Mouse (Mus musculus) lung, adult 18-20 months (tissue): Measurements from ENCODE around the gene Ksr2.
A peak's percentile ranks its signal among the peaks of the same experiment; 100 is the strongest.

Experiments
- DNase-seq, 2 experiments: peaks; one replicate each; pipeline ENCODE4 v3.0.0; 2022; ENCODE audit warnings: mixed read lengths in 2 of 2

The Ksr2 gene

DNA sequence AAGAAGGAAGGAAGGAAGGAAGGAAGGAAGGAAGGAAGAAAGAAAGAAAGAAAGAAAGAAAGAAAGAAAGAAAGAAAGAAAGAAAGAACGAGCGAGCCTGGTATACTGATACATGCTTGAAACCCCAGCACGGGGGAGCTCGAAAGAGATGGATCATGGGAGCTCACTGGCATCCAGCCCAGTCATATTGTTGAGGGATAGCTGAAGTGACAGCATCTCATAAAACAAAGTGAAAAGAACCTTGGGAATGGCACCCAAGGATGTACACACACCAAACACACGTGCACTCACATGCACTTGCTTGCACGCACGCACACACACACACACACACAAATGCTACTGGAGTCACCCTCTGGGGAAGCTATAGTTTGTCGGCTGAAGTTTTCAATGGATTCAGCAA is 282.6 kb downstream of the Ksr2 start:
- no peak for DNase-seq

GRCm38 (mm10) chr5:117697589-117697988 is 283.8 kb downstream of the Ksr2 start:
- no peak for DNase-seq

DNA sequence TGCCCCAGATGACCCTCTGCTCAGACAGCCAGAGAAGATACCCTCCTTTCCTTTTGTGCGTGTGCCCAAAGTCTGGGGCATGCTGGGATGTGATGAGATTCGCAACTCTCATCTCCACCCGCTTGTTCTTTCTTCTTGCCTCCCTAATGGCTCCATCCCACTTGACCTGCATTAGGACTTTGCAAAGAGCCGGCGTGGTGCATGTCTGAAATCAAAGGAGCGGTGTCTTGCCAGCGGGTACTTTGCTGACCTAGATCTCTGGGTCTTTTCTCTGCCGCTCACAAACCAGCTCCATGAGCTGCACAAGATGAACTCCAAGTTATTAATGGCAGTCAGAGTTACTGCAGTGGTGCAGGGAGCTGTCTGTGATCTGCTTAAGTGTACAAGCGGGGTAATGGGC is 290.6 kb downstream of the Ksr2 start:
- DNase-seq = no peak

GRCm38 (mm10) chr5:117706633-117707032 is 292.8 kb downstream of the Ksr2 start:
- no peak for DNase-seq

GRCm38 (mm10) chr5:117709306-117709705 is 295.5 kb downstream of the Ksr2 start:
- DNase-seq = no peak

DNA sequence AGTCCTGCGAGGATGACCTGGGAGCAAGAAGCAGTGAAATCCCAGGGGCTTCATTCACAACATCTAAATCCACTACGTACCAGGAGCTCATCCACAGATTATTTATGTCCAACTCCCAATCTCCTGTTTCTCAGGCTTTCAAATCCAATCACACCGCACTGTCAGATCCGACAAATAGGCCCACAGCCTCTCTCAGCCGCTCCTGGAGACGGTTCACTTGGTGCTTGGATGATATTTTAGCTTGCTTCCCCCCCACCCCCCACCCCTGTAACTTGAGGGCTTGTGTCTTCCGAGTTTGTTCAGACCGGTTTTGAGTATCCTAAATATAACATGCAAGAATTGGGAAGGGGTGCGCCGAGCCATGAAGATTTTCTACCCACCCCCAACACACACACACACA is 297.8 kb downstream of the Ksr2 start:
- no peak for DNase-seq

DNA sequence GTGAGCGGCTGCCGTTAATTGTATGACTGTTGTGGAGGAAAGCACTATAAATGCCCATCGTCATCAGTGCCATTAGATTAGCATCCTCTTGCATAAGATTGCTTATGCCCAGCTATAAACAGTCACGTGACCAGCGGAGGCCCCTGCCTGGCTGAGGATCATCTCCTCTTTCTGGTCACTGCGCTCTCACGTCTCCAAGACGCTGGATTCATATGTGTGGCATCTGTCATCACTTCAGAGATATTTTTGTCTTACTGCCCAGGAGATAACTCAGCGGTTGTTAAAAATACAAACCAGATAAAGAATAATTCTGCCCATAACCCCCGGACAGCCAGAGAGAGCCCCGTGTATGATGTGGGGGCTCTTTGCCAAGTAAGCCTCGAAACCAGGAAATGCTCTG is 298.4 kb downstream of the Ksr2 start:
- peak; percentile 9 to 10 for DNase-seq

- no peak for DNase-seq
Measured at GRCm38 (mm10) chr5:117717120-117717519, 303.3 kb downstream of the Ksr2 start.

- no peak for DNase-seq
Measured at GRCm38 (mm10) chr5:117723316-117723715, 309.5 kb downstream of the Ksr2 start.

GRCm38 (mm10) chr5:117726548-117726947 is 312.7 kb downstream of the Ksr2 start:
- no peak for DNase-seq

DNA sequence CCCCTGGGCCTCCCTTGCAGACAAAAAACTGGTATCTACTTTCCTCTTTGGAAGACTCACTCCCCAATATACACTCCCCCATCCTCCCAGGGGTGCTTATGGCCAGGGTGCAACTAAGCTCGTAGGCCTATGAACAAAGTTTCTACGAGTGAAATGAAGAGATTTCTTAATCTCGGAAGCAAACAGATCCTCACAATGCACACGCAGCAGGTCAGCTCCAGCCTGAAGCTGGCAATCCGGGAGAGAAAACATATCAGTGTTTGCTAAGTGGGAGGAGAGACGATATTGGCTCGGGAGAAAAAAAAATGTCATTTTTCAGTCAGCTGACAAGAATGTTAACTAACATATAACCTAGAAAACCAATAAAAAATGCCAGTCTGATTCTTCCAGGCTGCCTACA is 313.3 kb downstream of the Ksr2 start:
- DNase-seq = no peak

- no peak for DNase-seq
Measured at GRCm38 (mm10) chr5:117731311-117731710, 317.5 kb downstream of the Ksr2 start.

- no peak for DNase-seq
Measured at GRCm38 (mm10) chr5:117744654-117745178, 330.9 kb downstream of the Ksr2 start.

- DNase-seq = no peak
Measured at GRCm38 (mm10) chr5:117749353-117749752, 335.6 kb downstream of the Ksr2 start.

DNA sequence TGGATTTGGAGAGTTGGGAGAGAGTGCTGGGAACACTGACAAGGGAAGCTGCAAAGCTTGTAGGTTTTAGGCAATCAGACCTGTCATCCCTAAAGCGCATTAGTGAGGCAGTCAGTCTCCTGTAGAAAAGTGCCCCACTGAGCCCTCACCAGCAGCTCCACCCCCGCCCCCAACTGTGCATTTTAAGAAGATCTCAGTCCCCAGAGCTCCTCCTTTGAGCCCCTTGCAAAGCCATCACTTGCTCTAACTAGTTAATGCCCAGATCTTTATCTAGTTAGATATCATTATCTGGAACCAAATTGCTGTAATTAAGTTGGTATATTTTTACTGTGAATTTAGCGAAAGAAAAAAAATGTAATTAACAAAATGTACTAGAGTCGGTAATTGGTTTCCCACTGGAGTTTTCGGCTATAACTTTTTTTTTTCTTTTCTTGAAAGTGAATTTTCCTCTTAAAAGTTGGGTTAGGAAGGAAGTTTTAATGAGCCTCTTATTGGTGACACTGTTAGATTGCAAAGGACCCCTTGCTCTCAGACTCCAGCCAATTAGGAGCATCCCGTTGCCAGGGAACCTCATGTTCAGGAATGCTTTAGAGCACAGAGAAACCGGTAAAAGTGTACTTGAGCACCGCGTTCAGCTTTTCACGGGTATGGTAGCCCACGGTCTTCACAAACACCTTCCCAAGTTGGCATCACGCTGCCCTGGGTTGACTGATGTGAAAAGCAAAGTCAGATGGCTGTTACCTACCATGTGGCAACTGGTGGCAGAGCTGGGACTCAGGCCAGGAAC is 344.1 kb downstream of the Ksr2 start:
- no peak for DNase-seq

- DNase-seq = no peak
Measured at GRCm38 (mm10) chr5:117761181-117761832, 347.5 kb downstream of the Ksr2 start.

- DNase-seq = no peak
Measured at GRCm38 (mm10) chr5:117764496-117764895, 350.7 kb downstream of the Ksr2 start.

DNA sequence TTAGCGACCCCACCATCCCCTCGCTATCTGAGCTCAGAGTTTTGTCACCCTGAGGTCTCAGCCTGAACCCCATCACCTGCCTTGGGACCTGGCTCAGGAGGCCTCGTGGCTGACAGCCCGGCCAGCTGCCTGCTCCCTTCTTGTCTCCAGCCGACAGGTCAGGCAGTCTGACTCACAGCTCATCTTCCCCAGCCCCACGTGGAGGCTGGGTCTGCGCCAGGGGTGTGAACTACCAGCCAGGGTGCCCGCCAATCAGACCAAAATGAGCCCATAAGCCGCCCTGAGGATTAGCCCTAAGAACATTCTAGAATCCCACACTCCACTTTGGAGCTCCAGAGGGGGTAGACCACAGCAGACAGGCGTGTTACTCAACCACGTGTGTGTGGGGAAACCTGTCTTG is 365.4 kb downstream of the Ksr2 start:
- DNase-seq = no peak

- DNase-seq = no peak
Measured at GRCm38 (mm10) chr5:117780681-117781080, 366.9 kb downstream of the Ksr2 start, which contains the start of gene Nos1. Nos1 (plus strand) TSS chr5:117781032.

DNA sequence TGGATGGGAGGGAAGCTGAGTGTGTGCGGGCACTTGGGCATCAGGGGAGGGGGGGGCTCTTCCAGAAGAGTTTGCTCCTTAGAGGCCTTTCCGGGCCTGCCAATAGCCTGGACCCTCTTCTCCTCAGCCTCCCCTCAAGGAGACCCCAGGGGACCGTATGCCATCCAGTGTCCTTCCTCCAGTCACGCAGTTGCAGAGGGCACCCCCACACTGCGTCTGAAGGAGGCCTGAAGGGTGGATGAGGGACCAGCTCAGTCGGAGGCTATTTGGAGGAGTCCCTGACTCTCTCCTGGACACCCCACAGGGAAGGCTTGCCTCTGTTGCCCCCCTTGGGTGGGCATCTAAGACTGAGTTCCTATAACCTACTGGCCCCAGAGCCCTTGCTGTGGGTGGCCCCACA is 367.4 kb downstream of the Ksr2 start:
- no peak for DNase-seq

GRCm38 (mm10) chr5:117790071-117790470 is 376.3 kb downstream of the Ksr2 start:
- DNase-seq = no peak

DNA sequence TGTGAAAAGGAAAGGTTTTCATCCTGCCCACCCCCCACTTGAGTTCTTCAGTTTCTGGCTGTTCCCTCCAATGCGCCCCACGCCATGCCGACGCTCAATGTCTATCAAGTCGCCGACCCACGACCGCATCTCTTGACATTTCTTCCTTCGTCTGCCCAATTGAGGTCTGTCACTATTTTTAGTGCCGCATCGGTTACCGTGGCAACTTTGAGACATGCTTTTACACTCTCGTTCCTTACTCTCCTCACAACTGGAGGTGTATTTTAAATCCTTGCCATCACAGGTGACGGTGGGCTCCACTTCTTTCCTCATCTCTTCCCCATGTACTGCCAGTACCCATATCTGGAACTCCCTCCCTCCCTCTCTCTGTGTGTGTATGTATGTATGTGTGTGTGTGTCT is 378.1 kb downstream of the Ksr2 start:
- no peak for DNase-seq

GRCm38 (mm10) chr5:117800849-117801248 is 387.0 kb downstream of the Ksr2 start:
- DNase-seq = no peak

- DNase-seq = no peak
Measured at GRCm38 (mm10) chr5:117802071-117802521, 388.3 kb downstream of the Ksr2 start.
